Mouse (Mus musculus): Measurements from ENCODE around the gene Lrrc26.
A peak's percentile ranks its signal among the peaks of the same experiment; 100 is the strongest.

Gene Lrrc26

DNA sequence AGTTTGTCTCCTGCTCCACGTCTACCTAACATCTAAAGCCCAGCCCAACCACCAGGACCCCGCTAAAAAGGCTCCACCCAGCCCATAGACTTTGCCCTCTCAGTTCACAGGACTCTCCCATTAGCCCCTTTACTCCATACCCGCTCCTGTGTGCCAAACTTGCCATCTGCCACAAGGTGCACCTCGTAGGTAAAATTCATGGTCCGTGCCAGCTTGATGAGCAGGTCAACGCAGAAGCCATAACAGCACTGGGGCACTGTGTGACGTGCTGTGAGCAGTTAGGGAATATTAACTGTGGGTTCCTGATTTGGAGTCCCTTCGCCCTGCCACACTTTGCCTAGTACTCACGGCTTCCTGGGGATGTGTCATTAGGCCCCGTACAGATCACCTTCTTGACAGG, 8.3 kb downstream of the Lrrc26 start:
- DNase-seq (ENCODE audit: low spot score), result no peak

DNA sequence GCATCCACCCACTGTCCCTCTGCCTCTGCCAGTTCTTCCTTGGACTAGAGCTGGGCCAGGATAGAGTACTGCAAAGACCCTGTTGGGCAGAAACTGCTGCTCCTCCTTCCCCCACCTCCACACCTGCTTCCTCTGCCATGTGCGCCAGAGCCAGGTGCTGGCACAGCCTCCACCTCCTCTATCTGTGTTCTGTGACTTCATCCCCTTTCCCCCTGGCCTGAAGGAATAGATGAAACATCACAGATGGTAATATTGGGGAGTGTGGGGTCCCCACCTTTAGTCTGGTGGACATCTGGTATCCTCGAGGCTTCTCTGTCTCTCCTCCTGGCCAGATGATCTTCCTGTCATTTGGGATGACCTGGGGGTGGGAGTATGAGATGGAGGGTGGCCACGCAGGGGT, 13.7 kb downstream of the Lrrc26 start:
- DNase-seq (ENCODE audit: low spot score), result no peak

DNA sequence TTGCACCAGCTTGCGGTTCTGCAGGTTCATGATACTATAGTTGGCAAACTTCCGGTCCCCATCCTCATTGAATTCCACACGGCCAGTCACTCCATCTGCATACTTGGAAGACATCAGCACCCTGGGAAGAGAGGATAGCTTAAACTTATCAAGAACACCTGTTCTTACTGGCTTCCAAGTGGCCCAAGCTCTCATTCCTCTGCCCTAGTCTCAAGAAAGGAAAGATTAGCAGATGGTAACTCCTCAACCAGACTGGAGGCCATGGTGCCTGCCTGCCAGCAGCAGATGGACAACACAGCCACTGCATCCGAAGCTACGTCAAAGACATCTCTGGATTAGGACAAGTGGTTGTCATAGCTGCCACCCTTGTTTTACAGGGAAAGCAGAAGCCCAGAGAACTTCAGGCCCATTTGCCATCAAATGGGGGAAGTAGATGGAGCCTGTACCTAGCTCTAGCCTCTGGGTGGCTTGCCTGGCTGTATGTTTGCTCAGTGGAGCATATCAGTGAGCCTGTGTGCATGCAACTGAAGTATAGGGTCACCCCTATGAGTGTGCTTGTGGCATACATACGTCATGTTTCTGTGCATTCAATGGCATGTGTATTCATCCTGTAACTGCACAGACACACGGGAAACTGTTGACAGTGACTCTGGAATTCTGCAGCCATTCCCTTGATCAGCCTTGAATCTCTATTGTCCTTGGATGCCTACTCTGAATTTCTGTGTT, 14.4 kb downstream of the Lrrc26 start:
- no peak for DNase-seq (ENCODE audit: low spot score)

DNA sequence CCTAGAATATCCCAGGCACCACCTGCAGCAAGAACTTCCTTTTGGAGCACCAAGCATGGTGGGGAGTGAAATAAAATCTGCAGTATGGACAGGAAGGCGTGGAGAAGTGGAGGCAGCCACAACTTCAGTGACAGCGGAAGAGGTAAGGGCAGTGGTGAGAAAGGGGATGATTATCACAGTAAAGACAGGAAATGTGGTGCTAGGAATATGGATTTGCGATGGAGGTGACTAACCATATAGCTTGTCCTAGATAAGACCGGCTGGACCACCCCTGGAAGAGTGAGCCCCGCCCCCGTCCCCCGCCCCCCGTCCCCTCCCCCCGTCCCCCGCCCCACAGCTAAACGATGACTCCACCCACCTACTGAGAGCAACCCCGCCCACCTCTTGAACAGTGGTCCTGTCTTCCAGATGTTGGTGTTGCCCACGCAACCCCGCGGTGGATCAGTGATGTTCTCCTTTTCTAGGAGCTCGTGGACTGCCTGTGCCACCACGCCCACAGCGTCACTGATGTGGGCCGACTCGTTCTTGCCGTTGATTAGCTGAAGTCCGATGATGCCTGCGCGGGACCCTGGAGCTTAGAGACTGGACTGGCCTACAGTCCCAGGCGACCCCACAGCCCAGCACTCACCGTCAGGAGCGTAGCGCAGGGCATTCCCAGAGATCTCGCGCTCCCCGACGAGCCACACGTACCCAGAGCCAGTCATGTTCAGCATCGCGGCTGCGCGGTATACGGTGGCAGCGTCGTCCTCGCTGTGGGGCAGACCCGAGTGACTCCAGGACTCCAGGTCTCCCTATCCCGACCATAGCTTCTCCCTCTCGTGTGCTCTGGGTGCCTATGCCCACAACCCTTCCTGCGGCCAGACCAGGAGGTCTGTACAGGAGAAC, 15.2 kb downstream of the Lrrc26 start:
- no peak for DNase-seq (ENCODE audit: low spot score)

DNA sequence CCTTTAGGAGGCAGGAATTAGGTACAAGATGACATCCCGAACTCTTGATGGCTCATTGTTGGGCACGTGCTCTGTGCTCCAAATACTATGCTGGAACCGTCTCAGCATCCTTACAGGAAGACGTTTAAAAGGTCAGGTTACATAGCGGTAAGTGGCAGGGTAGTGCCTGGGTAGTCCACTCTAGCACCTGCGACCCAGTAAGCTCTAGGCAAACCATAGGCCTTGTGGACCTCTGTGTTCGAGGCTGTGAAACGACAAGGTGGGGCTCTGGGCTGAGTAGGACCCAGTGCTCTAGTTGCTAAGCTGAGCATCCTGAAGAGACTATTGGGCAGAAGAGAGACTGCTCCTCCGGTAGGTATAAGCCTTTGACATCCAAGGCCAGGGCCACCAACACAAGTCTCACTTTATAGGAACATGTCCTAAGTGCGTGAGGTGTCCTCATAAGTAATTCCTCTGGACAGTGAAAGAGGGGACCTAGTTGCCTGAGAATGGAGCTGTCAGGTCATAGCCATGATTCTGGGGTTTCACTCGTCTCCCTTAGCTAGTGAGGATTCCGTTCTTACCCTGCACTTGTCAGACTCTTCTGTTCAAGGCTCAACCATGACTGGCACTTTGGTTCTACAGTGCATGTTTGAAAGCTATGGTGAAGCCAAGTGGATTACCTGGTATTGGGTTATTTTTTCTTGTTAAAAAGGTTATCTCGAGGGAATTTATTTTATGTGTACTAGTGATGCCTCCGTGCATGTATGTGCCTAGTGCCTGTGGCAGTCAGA, 16.1 kb downstream of the Lrrc26 start:
- no peak for DNase-seq (ENCODE audit: low spot score)

DNA sequence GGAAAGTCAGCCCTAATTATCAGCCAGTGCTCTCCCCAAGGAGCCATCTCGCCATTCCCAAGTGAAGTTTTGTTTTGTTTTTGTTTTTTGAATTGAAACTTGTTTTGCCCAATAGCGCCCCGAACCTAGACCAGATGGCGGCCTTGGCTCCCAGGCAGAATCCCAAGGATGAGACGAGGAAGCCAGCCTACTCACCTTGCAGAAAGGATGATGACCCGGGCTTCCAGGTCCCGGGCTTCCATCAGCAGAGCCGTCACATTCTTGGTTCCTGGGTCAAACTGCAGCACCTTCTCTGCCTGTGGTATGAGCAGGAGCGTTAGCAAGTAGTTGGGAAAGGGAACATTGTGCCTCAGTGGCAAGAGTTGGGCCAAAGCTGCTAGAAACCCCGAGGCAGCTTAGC, 20.5 kb downstream of the Lrrc26 start:
- DNase-seq (ENCODE audit: low spot score), result no peak

GRCm38 (mm10) chr2:25310969-25311368, 21.3 kb downstream of the Lrrc26 start:
- no peak for DNase-seq (ENCODE audit: low spot score)

- DNase-seq (ENCODE audit: low spot score), result no peak
Observed at GRCm38 (mm10) chr2:25311491-25311891, 21.8 kb downstream of the Lrrc26 start.

GRCm38 (mm10) chr2:25318119-25318966, 28.6 kb downstream of the Lrrc26 start:
- DNase-seq (ENCODE audit: low spot score), result no peak

GRCm38 (mm10) chr2:25318971-25319773, 29.5 kb downstream of the Lrrc26 start, which contains the start of gene Grin1:
Gene Grin1, minus strand, starts transcription at chr2:25319187.
- DNase-seq (ENCODE audit: low spot score), result peak; percentile 17

GRCm38 (mm10) chr2:25320084-25320483, 30.4 kb downstream of the Lrrc26 start:
- no peak for DNase-seq (ENCODE audit: low spot score)

- no peak for DNase-seq (ENCODE audit: low spot score)
Observed at GRCm38 (mm10) chr2:25326036-25326435, 36.3 kb downstream of the Lrrc26 start.

GRCm38 (mm10) chr2:25328440-25328839, 38.7 kb downstream of the Lrrc26 start:
- DNase-seq (ENCODE audit: low spot score), result no peak

- no peak for DNase-seq (ENCODE audit: low spot score)
Observed at GRCm38 (mm10) chr2:25331470-25331869, 41.8 kb downstream of the Lrrc26 start.

- peak; percentile 100 for DNase-seq (ENCODE audit: low spot score)
Observed at GRCm38 (mm10) chr2:25332286-25333160, 42.8 kb downstream of the Lrrc26 start, which contains the start of gene Man1b1. Gene Man1b1, plus strand, starts transcription at chr2:25332338.

DNA sequence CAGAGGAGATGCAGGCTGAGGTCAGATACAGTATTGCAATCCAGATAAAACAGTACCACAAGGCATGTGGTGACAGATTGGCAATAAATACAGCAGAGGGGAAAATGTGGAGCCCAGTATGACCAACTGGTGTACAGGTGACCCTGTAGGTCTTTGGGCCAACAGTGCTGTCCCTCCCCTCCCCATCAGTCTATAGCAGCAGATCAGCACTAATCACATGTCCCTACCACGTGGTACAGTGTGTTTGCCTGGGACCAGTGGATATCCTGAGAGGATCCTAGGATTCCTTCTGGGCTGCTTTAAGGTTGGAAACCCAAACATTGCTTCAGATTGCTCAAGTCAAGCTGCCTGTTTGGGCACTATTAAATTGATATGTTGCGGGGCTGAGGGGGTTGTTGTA, 43.9 kb downstream of the Lrrc26 start:
- DNase-seq (ENCODE audit: low spot score), result no peak

GRCm38 (mm10) chr2:25338303-25338702, 48.6 kb downstream of the Lrrc26 start:
- DNase-seq (ENCODE audit: low spot score), result no peak
